Mouse (Mus musculus): Measurements from ENCODE around the gene Erg.

Gene Erg

DNA sequence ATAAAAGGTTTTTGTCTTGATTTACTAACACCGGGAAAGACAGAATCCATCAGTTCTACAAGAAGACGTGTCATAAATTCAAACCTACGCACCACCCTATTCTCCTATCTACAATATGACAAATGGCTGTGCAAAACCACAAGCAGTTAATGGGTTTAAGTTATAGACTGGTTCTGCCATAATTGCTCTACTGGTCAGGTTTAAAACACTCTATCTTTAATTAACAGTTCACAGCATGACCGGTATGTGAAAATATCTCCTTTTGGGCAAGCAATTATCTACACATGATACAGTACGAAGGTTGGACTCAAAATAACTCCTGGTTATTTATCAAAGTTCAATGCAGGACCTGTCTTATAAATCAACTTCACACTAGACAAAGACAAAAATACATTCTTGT is 107.8 kb downstream of the Erg start:
- no peak for DNase-seq (ENCODE audit: low spot score in 2 of 2)

DNA sequence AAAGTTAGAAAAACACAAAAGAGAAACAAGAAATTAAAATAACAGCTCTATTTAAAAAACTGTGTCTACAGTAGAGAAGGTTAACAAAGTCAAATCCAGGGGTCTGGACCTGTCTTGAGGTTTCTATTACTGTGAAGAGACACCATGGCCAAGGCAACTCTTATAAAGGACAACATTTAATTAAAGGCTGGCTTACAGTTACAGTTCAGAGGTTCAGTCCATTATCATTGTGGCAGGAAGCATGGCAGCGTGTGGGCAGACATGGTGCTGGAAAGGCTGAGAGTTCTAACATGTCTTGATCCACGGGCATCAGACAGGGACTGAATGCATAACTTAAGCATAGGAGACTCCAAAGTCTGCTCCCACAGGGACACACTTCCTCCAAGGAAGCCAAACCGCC is 111.4 kb downstream of the Erg start:
- DNase-seq (ENCODE audit: low spot score in 2 of 2) = no peak

DNA sequence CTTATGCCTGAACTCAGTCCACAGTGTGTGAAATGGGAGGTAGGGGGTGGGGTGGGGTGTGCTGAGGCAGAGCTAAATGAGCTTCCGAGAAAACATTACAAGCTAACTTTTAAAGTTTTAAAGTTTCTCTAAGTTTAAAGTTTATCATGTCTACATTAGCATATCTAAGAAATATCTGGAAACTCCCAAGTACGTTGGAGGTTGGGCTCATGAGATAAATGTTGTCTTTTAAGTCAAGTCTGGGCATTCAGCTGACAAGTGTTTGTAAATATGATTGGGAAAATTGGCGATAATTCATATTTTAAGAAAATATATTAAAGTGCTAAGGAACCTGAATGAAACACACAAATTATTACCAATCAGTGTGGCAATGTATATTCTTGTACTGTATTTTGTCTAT is 112.4 kb downstream of the Erg start:
- DNase-seq (ENCODE audit: low spot score in 2 of 2) = no peak

DNA sequence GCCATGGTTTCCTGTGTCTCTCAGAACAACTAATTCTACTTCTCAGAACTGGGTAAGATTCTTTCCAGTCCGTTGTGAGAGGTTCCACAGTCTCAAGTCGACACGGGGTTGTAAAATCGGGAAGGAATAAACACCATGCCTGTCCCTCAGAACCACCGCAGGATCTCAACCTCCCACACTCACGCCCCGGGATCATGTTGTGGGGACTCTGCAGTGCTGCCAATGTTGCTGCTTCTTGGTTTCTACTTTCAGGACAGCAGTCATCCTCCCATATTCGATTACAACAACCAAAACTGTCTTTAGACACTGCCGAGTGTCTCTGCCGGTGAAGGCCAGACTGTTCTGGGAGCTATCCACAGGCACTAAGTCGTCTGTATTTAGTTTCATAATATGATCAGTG is 113.6 kb downstream of the Erg start:
- no peak for DNase-seq (ENCODE audit: low spot score in 2 of 2)

DNA sequence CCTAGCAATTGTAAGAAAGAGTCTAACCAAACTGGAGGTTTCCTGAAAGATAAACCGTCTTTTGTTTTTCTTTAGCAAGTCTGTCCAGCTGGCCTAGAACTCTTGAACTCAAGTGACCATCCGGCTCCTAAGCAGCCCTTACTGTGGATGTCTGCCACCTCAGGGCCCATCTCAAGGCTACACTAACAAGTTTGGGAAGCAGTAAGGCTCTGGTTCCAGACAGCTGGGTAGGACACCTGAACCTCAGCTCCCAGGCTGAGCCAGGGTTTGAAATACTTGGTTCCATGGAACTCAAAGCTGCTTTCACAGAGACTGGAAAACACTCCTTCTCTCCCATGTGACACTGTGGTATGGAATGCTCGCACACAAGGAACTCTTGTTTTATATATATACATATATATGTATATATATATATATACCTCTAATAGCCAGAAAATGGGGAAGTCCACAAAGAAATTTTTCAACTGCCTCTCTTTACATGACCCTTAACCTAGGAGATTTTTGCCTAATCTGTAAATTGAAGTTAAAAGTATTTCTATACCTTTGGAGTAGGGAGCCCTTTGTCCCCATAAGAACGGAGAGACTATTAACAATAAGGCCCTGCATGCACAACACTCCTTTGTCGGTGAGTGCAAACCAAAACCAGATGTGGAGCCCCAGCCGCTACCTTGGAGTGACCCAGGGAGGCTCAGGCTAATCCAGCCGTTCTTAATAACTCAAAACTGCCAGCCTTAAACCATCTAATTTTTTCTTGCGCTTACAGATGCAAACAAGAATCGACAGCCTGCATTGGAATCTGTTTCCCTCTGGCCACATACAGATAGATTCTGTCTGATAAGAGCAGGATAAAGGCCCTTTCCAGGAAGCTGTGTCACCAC is 116.9 kb downstream of the Erg start:
- DNase-seq (ENCODE audit: low spot score in 2 of 2) = no peak

DNA sequence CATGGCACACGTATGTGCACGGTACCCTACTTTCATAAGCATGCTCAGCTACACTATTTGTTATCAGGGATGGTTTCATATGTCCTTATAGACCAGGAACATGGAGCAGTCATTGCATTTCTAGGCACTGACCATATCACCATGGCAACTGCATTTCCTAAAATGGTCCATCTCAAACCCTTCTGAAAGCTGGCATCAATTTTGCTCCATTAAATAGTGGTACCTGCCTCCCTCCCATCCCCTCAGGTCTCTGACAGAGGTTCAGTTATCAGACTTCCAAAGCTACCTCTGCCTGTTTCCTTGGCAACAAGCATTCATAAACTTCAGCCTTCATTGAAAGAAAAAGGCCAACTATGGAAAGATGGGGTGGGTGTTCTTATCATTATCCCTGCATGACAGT is 118.5 kb downstream of the Erg start:
- DNase-seq (ENCODE audit: low spot score in 2 of 2) = no peak

DNA sequence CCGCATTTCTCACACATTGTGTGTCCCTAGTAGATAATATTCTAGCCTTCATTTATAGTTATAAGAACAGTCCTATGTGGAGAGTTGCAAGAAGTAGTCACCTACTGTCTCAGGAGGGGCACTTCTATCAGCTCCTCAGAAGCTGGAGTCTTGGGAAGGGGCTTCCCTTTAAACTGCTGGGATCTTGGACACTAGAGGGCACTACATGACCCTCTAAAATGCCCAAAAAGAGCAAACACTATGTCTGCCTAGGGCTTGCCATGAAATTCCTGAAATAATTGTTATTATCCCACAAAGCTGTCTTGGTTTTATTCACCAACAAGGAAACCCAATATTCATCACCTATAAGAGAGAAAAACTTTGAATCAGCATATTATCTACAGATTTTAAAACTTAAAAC is 119.8 kb downstream of the Erg start:
- no peak for DNase-seq (ENCODE audit: low spot score in 2 of 2)

DNA sequence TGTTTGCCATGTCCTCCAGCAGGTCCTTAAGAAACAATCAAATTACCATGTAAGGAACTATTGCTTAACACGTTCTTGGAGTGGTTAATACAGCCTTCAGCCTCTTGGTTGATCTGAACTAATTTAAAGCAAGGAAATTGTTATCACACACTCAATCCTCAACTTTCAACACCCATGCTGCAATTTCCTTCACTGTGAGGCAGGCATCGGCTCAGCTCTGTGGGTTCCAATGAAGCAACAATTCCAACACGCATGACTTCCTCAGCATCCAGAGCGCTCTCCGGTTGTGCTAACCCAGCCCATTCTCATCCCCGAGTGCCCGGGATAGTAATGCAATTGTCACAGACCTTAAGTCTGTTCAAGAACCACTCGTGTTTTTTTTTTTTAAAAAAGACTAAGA is 121.8 kb downstream of the Erg start:
- DNase-seq (ENCODE audit: low spot score in 2 of 2) = no peak

DNA sequence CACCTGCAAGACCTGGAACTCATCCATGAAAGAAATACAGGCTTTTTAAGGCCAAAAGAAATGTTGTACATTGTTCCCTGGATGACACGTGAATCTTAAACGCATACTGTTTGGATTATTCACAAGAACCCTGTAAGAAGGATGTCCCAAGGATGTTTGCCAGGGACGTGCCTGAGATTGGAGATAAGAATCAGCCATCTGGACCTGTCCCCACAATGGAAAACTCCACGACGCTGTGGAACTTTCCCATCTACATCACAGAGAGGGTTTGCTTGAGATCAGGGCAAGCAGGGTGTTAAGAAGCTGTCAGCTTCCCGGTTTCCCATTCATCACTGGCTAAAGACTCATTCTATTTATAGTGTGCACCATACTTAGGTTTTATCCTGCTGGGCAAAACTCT is 122.6 kb downstream of the Erg start:
- no peak for DNase-seq (ENCODE audit: low spot score in 2 of 2)

DNA sequence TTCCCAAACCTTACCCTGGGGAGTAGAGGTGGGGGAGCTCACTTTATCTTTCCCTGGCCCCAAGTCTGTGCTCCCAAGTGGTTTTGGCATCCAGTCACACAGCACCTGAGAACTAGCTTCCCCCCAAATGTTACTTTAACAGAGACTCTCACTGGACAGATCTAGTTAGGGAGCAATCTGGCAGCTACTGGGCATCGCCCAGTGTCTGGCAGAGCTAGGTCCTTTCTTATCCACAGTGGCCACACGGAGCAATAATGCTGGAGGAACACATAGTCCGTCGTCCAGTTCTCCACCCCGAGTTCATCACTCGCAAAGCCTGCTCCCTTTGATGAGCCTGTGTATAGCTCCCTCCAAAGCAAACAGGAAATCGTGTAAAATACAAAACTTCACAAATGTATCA is 124.5 kb downstream of the Erg start:
- DNase-seq (ENCODE audit: low spot score in 2 of 2) = no peak

DNA sequence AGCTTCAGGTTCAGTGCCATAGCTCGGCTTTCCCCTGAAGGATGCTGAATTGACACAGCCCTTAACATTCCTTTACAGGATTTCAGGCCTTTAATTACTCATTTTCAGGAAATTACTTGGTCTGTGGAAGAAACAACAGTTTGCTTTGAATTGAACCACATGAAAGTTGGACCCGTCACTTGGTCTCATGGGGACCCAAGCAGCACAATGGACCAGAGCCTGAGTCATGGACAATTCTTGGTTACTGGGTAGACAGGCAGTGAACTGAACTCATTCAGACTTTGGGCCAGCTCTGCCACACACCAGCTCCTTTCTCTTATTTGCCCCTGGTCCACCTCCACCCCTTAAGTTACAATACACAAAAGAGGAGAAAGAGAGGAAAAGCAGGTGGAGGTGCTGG is 126.1 kb downstream of the Erg start:
- no peak for DNase-seq (ENCODE audit: low spot score in 2 of 2)

DNA sequence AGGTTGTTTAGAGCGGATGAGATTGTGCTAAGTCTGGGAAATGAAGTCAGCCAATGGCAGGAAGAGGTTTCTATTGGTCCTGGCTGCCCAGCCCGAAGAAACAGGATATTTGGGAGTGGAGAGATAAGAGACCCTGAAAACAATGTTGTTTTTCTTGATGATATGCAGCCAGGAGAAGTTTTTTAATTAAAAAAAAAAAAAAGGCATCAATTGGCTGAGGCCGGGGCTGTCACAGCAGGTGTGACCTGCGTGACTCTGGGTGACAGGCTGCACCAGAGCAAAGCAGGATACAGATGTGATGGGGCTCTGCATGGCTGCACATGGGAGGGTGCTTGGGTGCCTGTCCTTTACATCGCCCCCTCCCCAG is 127.1 kb downstream of the Erg start:
- DNase-seq (ENCODE audit: low spot score in 2 of 2) = no peak

DNA sequence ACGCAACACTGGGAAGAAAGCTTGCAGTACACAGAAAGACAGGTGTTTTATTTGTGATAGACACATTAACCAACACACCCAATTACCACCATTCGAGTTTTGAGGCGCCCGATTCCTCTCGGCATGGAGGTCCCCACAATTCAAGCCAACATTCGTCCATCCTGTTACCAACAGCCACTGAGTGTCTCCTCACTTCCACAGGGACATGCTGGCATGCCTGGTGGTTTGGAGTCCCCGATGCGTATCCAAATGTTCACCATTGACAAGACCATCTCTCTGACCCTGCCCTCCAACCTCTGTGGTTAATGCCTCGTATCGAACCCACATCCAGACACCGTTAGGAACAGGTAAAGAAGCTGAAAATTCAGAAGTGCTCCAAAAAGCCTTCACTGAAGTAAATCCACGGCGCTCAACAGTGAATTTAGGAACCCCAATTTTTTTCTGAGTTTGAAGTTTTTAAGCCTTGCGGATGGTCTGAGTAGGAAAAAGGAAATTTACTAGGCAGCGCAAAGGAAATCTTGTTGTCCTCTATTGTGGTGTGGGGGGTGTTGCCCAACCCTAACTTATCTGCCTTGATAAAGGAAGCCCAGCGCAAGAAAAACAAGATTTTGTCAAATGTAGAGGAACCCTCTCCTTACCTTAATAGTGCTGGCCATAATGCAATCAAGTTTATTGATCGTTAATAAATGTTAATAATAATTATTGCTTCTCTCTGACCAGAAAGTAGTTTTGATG is 127.6 kb downstream of the Erg start:
- DNase-seq (ENCODE audit: low spot score in 2 of 2) = no peak

DNA sequence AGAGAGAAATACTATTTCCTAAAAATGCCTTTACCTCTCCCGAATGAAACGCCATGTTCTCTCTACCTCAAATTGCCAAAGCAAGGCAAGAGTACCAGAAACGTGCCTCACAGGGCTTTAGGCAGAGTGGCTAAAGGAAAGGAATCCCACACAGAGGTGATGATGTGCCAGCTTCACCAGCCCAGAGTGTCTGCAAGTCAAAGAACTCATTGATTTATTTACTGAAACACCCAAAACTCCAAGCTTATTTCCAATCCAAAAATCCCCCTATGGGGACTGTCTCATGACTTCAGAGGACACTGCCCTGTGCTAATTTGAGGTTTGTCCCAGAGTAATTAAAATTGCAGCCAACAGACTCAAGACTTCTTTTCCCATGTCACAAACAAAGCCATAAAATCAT is 129.4 kb downstream of the Erg start:
- DNase-seq (ENCODE audit: low spot score in 2 of 2) = no peak

DNA sequence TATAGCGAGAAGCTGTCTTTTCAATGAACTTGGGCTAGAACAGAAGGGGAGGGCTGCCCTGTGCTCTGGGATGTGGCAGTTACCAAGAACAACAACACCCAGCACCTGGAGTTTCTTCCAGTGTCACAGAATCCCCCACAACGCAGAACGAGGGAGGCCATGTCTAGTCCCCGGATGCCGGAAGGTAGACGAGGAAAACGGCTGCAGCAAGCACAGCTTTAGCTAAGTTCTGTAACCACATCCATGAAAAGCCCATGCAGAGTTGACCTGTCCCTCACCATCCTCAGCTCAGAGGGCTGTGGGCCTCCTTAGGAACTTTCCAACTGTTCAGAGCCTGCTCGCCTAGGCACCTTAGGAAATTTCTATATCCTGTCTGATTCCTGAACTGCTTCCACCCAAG is 130.5 kb downstream of the Erg start:
- no peak for DNase-seq (ENCODE audit: low spot score in 2 of 2)

DNA sequence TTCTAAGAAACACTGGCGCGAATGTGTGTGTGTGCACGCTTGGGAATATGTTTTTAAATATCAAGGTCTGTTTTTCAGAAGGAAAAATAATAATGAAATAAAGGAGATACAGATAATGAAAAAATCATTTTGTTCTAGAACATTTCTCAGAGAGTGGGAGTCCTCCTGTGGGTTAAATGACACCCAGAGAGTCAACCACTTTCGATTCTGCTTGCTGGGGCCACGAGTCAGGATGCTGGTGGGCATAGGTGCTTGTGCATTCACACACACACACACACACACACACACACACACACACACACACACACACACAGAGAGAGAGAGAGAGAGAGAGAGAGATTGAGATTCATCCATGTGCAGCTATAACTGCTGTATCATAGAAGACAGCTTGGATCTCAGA is 130.9 kb downstream of the Erg start:
- no peak for DNase-seq (ENCODE audit: low spot score in 2 of 2)

DNA sequence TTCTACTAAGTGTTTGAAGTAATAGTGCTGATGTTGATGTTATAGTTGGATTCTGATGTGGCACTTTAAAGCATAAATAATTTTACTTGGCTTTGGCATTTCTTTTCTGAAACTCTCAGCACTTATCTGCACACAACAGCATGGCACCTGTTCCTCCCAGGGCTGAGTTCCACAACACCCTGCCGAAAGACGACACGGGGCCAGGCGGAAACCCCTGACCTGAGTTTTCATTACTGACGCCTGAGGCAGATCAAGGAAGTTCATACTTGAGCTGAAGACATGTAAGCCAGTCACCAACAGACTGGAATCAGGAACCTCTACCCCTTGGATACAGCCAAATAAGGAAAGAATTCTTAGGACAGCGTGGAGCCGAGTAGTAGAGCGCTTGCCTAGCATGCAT is 134.0 kb downstream of the Erg start:
- no peak for DNase-seq (ENCODE audit: low spot score in 2 of 2)

DNA sequence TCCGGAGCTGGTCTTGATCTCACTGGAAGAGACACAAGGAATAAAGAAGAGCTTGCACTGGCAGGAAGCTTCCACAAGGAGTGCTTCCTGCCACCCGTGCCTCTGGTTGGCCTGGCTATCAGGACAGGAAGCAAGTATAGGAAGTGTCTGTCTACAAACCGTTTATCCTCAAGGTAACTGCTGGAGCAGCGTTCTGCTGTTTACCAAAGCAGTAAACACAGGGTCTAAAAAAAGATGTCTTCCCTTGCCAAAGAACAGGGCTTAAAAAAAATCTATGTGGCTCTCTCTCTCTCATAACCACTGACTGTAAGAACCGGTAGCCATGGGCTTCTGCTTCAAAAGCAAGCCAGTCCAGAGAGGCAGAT is 137.1 kb downstream of the Erg start:
- no peak for DNase-seq (ENCODE audit: low spot score in 2 of 2)

DNA sequence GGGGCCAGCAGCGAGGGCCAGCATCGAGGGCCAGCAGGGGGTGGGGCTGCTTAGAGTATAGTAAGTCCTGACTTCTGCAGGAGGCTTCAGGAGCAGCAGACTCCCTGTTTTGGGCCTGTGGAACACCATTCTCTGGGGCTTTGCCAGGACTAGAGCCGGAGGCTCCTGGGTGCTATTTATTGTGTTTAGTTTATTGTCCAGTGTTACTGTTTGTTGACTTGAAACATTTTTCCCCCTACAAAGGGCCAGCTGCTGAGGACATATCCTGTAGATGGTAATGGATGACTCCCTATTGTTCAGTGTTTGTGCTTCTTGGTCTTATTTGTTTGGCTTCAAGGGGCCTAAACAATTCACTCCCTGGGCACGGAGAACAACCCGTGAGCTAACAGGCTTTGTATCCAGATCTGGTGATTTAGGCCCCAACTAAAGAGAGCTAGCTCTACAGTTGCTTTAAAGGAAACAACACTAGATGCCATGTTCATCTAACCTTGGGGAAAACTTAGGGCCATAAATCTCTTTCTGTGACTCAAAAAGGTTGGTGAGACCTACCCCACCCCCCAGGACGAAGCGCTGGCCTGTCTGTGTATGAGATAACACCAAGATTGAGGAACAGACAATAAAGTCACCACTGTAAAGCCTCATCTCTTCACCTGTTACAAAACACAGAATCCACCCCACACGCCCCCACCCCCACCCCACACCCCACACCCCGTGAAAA is 137.6 kb downstream of the Erg start:
- no peak for DNase-seq (ENCODE audit: low spot score in 2 of 2)

DNA sequence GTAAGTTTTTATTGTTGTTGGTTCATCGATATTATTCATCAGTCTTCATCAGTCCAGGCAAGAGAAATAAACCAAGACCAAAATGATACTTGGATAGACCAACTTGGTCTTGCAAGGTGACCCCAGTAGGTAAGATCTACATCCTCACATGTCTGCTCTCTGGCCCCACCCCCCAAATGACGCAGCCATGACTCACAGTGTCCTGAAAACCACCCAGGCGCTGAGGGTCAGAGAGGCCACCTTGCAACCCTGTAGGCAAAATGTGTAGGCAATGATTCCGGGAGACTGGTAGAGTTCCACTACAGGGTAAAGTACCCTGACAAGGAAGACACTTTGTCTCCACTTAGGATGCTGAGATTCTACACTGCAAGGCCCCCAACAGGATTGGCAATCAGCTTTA is 138.5 kb downstream of the Erg start:
- DNase-seq (ENCODE audit: low spot score in 2 of 2) = no peak

DNA sequence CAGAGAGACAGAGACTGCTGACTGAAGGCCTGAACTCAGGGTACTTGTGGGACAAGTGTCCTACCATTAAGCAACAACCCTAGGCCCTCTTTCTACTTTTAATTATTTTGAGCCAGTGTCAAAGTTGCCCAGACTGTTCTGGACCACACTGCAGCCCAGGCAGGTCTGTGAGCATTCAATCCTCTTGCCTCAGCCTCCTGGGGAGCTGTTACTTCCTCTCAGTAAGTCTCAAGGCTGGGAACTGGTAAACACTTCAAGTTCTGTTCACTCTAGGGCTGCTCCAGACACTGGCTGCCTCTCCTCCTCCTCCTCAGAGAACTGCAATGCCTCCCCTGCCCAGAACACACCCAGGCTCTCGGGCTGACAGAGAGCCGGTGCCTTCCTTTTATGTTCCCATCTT is 140.0 kb downstream of the Erg start:
- no peak for DNase-seq (ENCODE audit: low spot score in 2 of 2)

DNA sequence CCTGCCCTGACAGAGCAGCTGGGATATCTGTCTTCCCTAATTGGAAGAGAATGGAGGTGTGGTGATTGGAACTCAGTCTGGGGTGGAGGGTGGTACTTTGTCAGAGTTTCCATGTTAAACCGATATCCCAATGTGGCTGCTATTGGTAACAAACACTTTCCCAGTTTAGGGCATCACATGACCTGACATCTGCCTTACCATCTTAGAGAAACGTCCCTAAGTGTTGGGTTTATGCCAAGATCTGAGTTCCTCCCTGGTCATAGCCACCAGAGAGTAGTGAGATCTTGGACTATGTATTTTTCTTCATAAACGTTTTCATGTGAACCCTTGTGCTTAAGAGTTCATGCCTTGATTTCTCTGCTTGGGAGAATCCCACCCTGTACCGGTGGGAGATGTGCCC is 144.4 kb downstream of the Erg start:
- no peak for DNase-seq (ENCODE audit: low spot score in 2 of 2)

DNA sequence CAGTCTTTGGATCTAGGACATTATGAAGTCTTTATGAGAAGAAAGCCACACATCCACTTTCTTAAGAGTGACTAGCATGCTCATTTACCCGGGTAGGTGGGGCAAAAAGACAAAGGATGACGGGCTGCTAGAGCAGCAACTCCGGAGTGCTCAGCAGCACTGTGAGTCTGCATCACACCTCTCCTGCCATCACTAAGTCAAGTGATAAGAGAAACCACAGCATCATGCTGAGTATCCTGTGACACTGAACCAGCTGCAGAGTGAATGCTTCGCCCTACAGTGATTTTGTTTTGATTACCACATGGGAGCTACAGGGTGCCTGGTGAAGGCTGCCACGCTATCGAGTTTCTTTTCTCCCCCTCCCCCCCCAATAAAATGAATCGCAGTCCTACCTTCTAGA is 145.2 kb downstream of the Erg start:
- DNase-seq (ENCODE audit: low spot score in 2 of 2) = no peak
